Comparison of ENCODE assay signal across 10 mouse cellular contexts in genomic region chr17:13677225-13678148, GRCm38 (mm10).
DNase-seq lines count a peak whose midpoint lies in the region; ATAC-seq and TF ChIP-seq lines count a peak whose summit lies in the region.
"Had no signal": no experiment of that assay in that cellular context is flagged by ENCODE, and none has a peak within 500 bp of the region (broad histone marks: within the 10 kb centered on the region; RNA-seq: fewer than 3 reads in every experiment).

No protein-coding gene starts in this region.

- H3K9me3 ChIP-seq in heart, embryonic 16.5 days (replicated peaks; ENCODE audit: control insufficient read depth, low read length): no peaks in the 10 kb centered on the region
- H3K9me3 ChIP-seq in embryonic facial prominence, embryonic 10.5 days: no peaks in the 10 kb centered on the region
- no peaks in the 10 kb centered on the region for H3K9me3 ChIP-seq in forebrain, embryonic 15.5 days
- H3K9me3 ChIP-seq in midbrain, embryonic 14.5 days (ENCODE audit: control insufficient read depth, low read length): no peaks in the 10 kb centered on the region

- H3K27me3 ChIP-seq in heart, embryonic 16.5 days (ENCODE audit: control insufficient read depth, insufficient read depth, low read length): no peaks in the 10 kb centered on the region
- H3K27me3 ChIP-seq in embryonic facial prominence, embryonic 10.5 days (replicated peaks; ENCODE audit: low read depth, poor library complexity, severe bottlenecking): peaks cover 7% of the 10 kb centered on the region; the same call in 1 of the 2 replicates
- no peaks in the 10 kb centered on the region for H3K27me3 ChIP-seq in forebrain, embryonic 15.5 days
- no peaks in the 10 kb centered on the region for H3K27me3 ChIP-seq in midbrain, embryonic 14.5 days (ENCODE audit: control insufficient read depth, insufficient read depth, low read length)
- H3K27me3 ChIP-seq in thymus, adult 2 months (ENCODE audit: control insufficient read depth, insufficient read depth, low read length): no peaks in the 10 kb centered on the region

- no peaks in the 10 kb centered on the region for H3K36me3 ChIP-seq in heart, embryonic 16.5 days (ENCODE audit: control insufficient read depth, insufficient read depth)
- H3K36me3 ChIP-seq in embryonic facial prominence, embryonic 10.5 days (replicated peaks): no peaks in the 10 kb centered on the region
- H3K36me3 ChIP-seq in forebrain, embryonic 15.5 days: no peaks in the 10 kb centered on the region
- no peaks in the 10 kb centered on the region for H3K36me3 ChIP-seq in midbrain, embryonic 14.5 days (ENCODE audit: control insufficient read depth, insufficient read depth, low read length)
- H3K36me3 ChIP-seq in thymus, adult 2 months (ENCODE audit: control insufficient read depth, insufficient read depth, low read length): no peaks in the 10 kb centered on the region

- no peak for TF ChIP-seq CTCF in thymus, adult 2 months (IDR thresholded peaks at IDR 0.05; ENCODE audit: borderline replicate concordance, control insufficient read depth, extremely low read depth, insufficient read depth, low read length, poor library complexity)

- peaks cover 30% of the 10 kb centered on the region for H3K4me1 ChIP-seq in heart, embryonic 16.5 days (ENCODE audit: control insufficient read depth, insufficient read depth, low read length)
- H3K4me1 ChIP-seq in embryonic facial prominence, embryonic 10.5 days: peaks cover 28% of the 10 kb centered on the region
- H3K4me1 ChIP-seq in forebrain, embryonic 15.5 days: peaks cover 38% of the 10 kb centered on the region
- H3K4me1 ChIP-seq in midbrain, embryonic 14.5 days (ENCODE audit: control insufficient read depth, insufficient read depth, low read length): peaks cover 11% of the 10 kb centered on the region
- peaks cover 11% of the 10 kb centered on the region for H3K4me1 ChIP-seq in thymus, adult 2 months (replicated peaks; ENCODE audit: control insufficient read depth, insufficient read depth, low read length)

- peak overlapping the region; percentile 58 for H3K9ac ChIP-seq in heart, embryonic 16.5 days (ENCODE audit: low read length)
- H3K9ac ChIP-seq in forebrain, embryonic 15.5 days (replicated peaks): no peak overlapping the region; the same call in 1 of the 2 replicates
- no peak overlapping the region; the same call in 1 of the 2 replicates for H3K9ac ChIP-seq in midbrain, embryonic 14.5 days (replicated peaks; ENCODE audit: low read length)

- no peak for ATAC-seq in heart, embryonic 16.5 days (replicated peaks; ENCODE audit: extremely low read depth, insufficient read depth, low FRiP score)
- ATAC-seq in forebrain, embryonic 15.5 days (replicated peaks): no peak; the same call in 1 of the 2 replicates
- ATAC-seq in midbrain, embryonic 14.5 days (ENCODE audit: low FRiP score, low TSS enrichment): no peak

- intact Hi-C loops in heart, postnatal 10 days (cut with DNase I): no loop called here

- 26% methylated on average over 9 of the region's 9 CpGs for WGBS in heart, embryonic 16.5 days
- 49% methylated on average over 9 of the region's 9 CpGs for WGBS in embryonic facial prominence, embryonic 10.5 days
- 23% methylated on average over 9 of the region's 9 CpGs for WGBS in forebrain, embryonic 15.5 days
- WGBS in midbrain, embryonic 14.5 days: 22% methylated on average over 9 of the region's 9 CpGs
- 71% methylated on average over 9 of the region's 9 CpGs for WGBS in thymus, adult 2 months

- peak overlapping the region; percentile 49 for H3K4me2 ChIP-seq in heart, embryonic 16.5 days (ENCODE audit: low read depth, low read length)
- peak overlapping the region; percentile 14; the same call in 1 of the 2 replicates for H3K4me2 ChIP-seq in forebrain, embryonic 15.5 days (replicated peaks)
- peak overlapping the region; percentile 16 for H3K4me2 ChIP-seq in midbrain, embryonic 14.5 days (ENCODE audit: low read length)

- no peak for TF ChIP-seq POLR2A in thymus, adult 2 months (IDR thresholded peaks at IDR 0.05; ENCODE audit: control insufficient read depth, extremely low read depth, insufficient read depth, low read length, poor library complexity)

- H3K4me3 ChIP-seq in heart, embryonic 16.5 days (ENCODE audit: low read length): peak overlapping the region; percentile 19; the same call in 1 of the 2 replicates
- H3K4me3 ChIP-seq in embryonic facial prominence, embryonic 10.5 days: no peak overlapping the region
- H3K4me3 ChIP-seq in forebrain, embryonic 15.5 days: no peak overlapping the region
- H3K4me3 ChIP-seq in midbrain, embryonic 14.5 days (replicated peaks; ENCODE audit: low read depth, low read length): no peak overlapping the region
- no peak overlapping the region for H3K4me3 ChIP-seq in thymus, adult 2 months (ENCODE audit: control insufficient read depth, insufficient read depth, low read length)

- H3K27ac ChIP-seq in heart, embryonic 16.5 days (ENCODE audit: low read length): peak overlapping the region; percentile 85
- H3K27ac ChIP-seq in embryonic facial prominence, embryonic 10.5 days (replicated peaks): peak overlapping the region; percentile 45
- H3K27ac ChIP-seq in forebrain, embryonic 15.5 days (replicated peaks): peak overlapping the region; percentile 74
- H3K27ac ChIP-seq in midbrain, embryonic 14.5 days (replicated peaks; ENCODE audit: low read depth, low read length): peak overlapping the region; percentile 53
- no peak overlapping the region for H3K27ac ChIP-seq in thymus, adult 2 months (ENCODE audit: control insufficient read depth, insufficient read depth, low read length)

- DNase-seq in heart, postnatal 10 days: no peak
- no peak for DNase-seq in embryonic facial prominence, embryonic 10.5 days (ENCODE audit: low spot score)
- peak; percentile 63 for DNase-seq in midbrain, embryonic 14.5 days
- no peak for DNase-seq in thymus, adult 2 months
- no peak for DNase-seq in urinary bladder, adult 2 months (ENCODE audit: low spot score)
- no peak for DNase-seq in layer of hippocampus, postnatal 14 days (ENCODE audit: low spot score in 2 of 2)
- DNase-seq: cerebellum, adult 8-10 months; spleen, adult 18-20 months had no signal
